Mouse (Mus musculus) lung, embryonic 16.5 days (tissue): ENCODE measurements around the gene Psap. TPM values are rescaled to one million over a fixed set of nuclear protein-coding genes. Genes with fewer than 3 reads are reported as not detected.

Experiments
- ATAC-seq: fragments of 200-750 bp; cut with Nextera tagmentation; 2 replicates; pipeline ENCODE4 v1.8.0; 2017; ENCODE audit warnings: low read depth, mild to moderate bottlenecking, moderate library complexity
- H3K27ac ChIP-seq: fragments of 300-500 bp; sonication (generic); 2 replicates; pipeline ENCODE4 v1.5.1; 2014; ENCODE audit warnings: mild to moderate bottlenecking, control low read depth, low read length
- H3K27me3 ChIP-seq: fragments of 300-500 bp; sonication (generic); 2 replicates; pipeline ENCODE4 v1.6.1; 2014; ENCODE audit warnings: low read depth, low read length, mixed read lengths; ENCODE audit not compliant: control insufficient read depth, insufficient read depth
- H3K36me3 ChIP-seq: fragments of 300-500 bp; sonication (generic); 2 replicates; pipeline ENCODE4 v1.6.1; 2014; ENCODE audit warnings: low read length; ENCODE audit not compliant: control insufficient read depth, insufficient read depth
- H3K4me1 ChIP-seq: fragments of 300-500 bp; sonication (generic); replicated peaks from 2 replicates; pipeline ENCODE4 v1.6.1; 2014; ENCODE audit warnings: low read length, mixed read lengths; ENCODE audit not compliant: control insufficient read depth, insufficient read depth
- H3K4me2 ChIP-seq: fragments of 300-500 bp; sonication (generic); 2 replicates; pipeline ENCODE4 v1.6.1; 2014; ENCODE audit warnings: low read depth, low read length, control low read depth
- H3K4me3 ChIP-seq: fragments of 300-500 bp; sonication (generic); 2 replicates; pipeline ENCODE4 v1.5.1; 2014; ENCODE audit warnings: mild to moderate bottlenecking, low read length, control low read depth
- H3K9ac ChIP-seq: fragments of 300-500 bp; sonication (generic); 2 replicates; pipeline ENCODE4 v1.6.1; 2014; ENCODE audit warnings: low read length, control low read depth
- H3K9me3 ChIP-seq: fragments of 300-500 bp; sonication (generic); 2 replicates; pipeline ENCODE4 v1.6.1; 2016; ENCODE audit warnings: low read length; ENCODE audit not compliant: control insufficient read depth
- WGBS: fragments of 180-500 bp; shearing (Covaris S2); extraction: QIAGEN DNeasy Blood & Tissue Kit; methylation state at CpG from one replicate; pipeline ENCODE4 v1.1.7; 2014; 5-methylcytosine and 5-hydroxymethylcytosine counted together
- polyA plus RNA-seq: library from polyadenylated mRNA; unstranded; fragments of >200 nt; fragmentation: Nextera tagmentation; extraction: Ambion mirVana; gene quantifications from 2 replicates; pipeline ENCODE4 v1.2.1, GENCODE M21; 2015

Gene Psap
- polyA plus RNA-seq, 1 experiment from 2014 or later = 131 TPM

DNA sequence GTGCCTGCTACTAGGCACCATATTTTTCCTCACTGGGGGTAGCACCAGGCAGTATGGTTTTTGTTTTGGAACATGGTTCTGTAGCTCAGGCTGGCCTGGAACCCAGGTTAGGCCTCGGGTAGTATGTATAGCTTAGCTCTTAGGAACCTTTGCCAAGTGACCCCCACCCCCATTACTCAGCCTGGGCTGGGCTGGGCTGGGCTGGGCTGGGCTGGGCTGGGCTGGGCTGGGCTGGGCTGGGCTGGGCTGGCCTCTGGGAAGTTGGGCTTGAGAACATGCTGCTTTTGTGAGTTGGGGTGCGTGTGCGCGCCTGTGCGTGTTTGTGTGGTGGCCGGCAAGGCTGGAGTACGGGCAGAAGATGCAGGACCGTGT lies 13.3 kb downstream of the Psap start:
- Histone ChIP-seq H3K4me3 (no peak overlapping the region), H3K27ac (no peak overlapping the region), H3K36me3 (peaks cover 17% of the 10 kb centered on the region), H3K9ac (no peak overlapping the region), H3K9me3 (no peaks in the 10 kb centered on the region), H3K27me3 (peaks cover 26% of the 10 kb centered on the region), H3K4me2 (no peak overlapping the region), H3K4me1 (peaks cover 25% of the 10 kb centered on the region)
- no peak for ATAC-seq
- 59% methylated on average over 8 of the region's 8 CpGs for whole genome bisulfite sequencing

GRCm38 (mm10) chr10:60292209-60292608 lies 14.8 kb downstream of the Psap start:
- 78% methylated on average over 8 of the region's 8 CpGs for WGBS
- no peak for ATAC-seq
- Histone ChIP-seq H3K4me1 (peaks cover 20% of the 10 kb centered on the region), H3K4me3 (no peak overlapping the region), H3K4me2 (no peak overlapping the region), H3K36me3 (peaks cover 17% of the 10 kb centered on the region), H3K9me3 (no peaks in the 10 kb centered on the region), H3K27ac (no peak overlapping the region), H3K27me3 (peaks cover 21% of the 10 kb centered on the region), H3K9ac (no peak overlapping the region)

DNA sequence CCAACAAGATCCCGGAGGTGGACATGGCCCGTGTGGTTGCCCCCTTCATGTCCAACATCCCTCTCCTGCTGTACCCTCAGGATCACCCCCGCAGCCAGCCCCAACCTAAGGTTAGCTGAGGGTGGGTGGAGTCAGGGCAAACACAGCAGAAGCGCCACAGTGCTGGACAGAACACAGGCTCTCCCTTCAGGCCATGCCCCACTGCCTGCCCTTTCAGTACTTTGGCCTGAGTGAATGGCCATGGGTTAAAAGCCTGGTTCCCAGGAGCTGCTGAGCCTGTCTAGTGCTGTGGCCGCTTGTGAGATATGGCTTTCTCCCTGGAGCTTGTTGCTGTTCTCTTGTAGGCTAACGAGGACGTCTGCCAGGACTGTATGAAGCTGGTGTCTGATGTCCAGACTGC lies 17.2 kb downstream of the Psap start:
- no peaks in the 10 kb centered on the region for H3K9me3 ChIP-seq
- peaks cover 25% of the 10 kb centered on the region for H3K36me3 ChIP-seq
- H3K9ac ChIP-seq = no peak overlapping the region
- WGBS = 75% methylated on average over 7 of the region's 7 CpGs
- H3K27ac ChIP-seq = no peak overlapping the region
- ATAC-seq = no peak
- no peak overlapping the region for H3K4me2 ChIP-seq
- no peak overlapping the region for H3K4me3 ChIP-seq
- H3K4me1 ChIP-seq = peaks cover 10% of the 10 kb centered on the region
- peaks cover 16% of the 10 kb centered on the region for H3K27me3 ChIP-seq

DNA sequence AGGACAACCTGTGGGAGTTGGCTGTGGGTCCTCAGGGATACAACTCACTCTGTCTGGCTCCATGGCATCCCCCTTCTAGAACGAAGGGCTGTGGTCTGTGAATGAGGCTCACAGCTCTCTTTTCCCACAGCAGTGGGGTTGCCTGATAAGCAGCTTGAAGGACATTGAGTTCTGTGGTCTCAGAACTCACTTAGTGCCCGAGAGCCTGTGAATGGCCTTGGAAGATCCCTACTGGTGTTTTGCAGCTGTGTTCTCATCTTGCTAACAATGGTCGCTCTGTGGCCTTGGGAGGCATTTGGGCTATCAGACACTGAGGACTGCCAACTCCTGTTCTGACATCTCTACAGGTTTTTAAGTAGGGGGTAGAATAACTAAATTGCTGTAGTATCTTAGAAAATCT lies 17.9 kb downstream of the Psap start:
- no peaks in the 10 kb centered on the region for H3K9me3 ChIP-seq
- H3K27ac ChIP-seq = no peak overlapping the region; the same call in 1 of the 2 replicates
- no peak for ATAC-seq
- peaks cover 33% of the 10 kb centered on the region for H3K36me3 ChIP-seq
- H3K4me3 ChIP-seq = no peak overlapping the region
- H3K4me1 ChIP-seq = peaks cover 3% of the 10 kb centered on the region
- H3K9ac ChIP-seq = no peak overlapping the region
- peaks cover 16% of the 10 kb centered on the region for H3K27me3 ChIP-seq
- 86% methylated on average over 3 of the region's 3 CpGs for WGBS
- no peak overlapping the region for H3K4me2 ChIP-seq

DNA sequence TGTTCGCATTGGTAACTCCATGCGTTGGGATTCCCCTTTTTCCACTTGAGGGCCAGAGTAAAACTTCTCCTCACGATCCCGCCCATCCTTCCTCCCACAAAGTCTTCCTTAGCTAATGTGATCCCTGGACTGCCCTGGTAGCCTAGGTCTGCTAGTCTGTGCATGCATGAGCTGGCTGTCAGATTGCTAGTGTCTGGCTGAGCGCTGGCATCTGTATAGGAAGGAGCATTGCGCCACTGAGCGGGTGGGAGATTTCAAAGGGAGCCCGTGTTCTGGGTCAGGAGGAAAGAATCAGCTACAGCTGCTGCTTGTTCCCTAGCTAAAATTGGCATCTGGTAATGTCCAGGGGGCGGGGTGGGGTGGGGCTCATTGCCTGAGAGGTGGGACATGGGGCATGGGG lies 18.6 kb downstream of the Psap start:
- Histone ChIP-seq H3K27ac (no peak overlapping the region), H3K9me3 (no peaks in the 10 kb centered on the region), H3K4me2 (no peak overlapping the region), H3K9ac (no peak overlapping the region), H3K4me3 (no peak overlapping the region), H3K4me1 (peaks cover under 1% of the 10 kb centered on the region; the same call in 1 of the 2 replicates), H3K36me3 (peaks cover 38% of the 10 kb centered on the region), H3K27me3 (peaks cover 15% of the 10 kb centered on the region)
- 79% methylated on average over 9 of the region's 9 CpGs for WGBS
- peak; percentile 62 for ATAC-seq

DNA sequence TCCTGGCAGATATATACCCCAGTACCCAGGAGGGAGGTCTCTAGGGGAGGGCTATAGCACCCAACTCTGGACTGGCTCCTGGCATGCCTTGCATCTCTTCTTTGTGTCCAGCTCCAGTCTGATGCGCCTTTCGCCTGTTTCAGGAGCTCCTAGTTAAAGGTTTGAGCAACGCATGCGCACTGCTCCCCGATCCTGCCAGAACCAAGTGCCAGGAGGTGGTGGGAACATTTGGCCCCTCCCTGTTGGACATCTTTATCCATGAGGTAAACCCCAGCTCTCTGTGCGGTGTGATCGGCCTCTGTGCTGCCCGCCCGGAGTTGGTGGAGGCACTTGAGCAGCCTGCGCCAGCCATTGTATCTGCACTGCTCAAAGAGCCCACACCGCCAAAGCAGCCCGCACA lies 22.2 kb downstream of the Psap start:
- Histone ChIP-seq H3K4me3 (no peak overlapping the region), H3K9me3 (no peaks in the 10 kb centered on the region), H3K27me3 (no peaks in the 10 kb centered on the region), H3K9ac (no peak overlapping the region), H3K4me1 (no peaks in the 10 kb centered on the region), H3K36me3 (peaks cover 37% of the 10 kb centered on the region), H3K4me2 (no peak overlapping the region), H3K27ac (no peak overlapping the region)
- 95% methylated on average over 12 of the region's 12 CpGs for WGBS
- no peak for ATAC-seq

DNA sequence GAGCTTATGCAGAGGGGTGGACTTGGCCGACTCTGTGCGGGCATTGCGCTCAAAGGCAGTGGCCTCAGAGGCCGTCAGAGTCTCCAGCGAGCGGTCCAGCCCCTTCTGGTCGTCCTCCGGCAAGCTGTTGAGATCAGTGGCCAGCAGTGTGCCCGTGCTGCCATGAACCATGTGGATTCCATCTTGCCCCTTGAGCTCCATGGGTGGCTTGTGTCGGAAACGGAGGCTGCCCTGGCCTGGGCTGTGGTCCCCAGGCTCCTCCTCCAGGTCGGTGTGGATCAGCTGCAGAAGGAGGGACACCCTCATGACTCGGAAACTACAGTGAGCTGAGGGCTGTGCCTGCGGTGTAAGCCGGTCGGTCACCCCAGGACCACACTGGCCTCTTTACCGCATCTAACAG lies 26.0 kb downstream of the Psap start:
- Histone ChIP-seq H3K36me3 (peaks cover 30% of the 10 kb centered on the region), H3K4me1 (no peaks in the 10 kb centered on the region), H3K27me3 (no peaks in the 10 kb centered on the region), H3K4me3 (no peak overlapping the region), H3K4me2 (no peak overlapping the region), H3K27ac (no peak overlapping the region), H3K9ac (no peak overlapping the region), H3K9me3 (no peaks in the 10 kb centered on the region)
- 79% methylated on average over 17 of the region's 17 CpGs for WGBS
- ATAC-seq = no peak

DNA sequence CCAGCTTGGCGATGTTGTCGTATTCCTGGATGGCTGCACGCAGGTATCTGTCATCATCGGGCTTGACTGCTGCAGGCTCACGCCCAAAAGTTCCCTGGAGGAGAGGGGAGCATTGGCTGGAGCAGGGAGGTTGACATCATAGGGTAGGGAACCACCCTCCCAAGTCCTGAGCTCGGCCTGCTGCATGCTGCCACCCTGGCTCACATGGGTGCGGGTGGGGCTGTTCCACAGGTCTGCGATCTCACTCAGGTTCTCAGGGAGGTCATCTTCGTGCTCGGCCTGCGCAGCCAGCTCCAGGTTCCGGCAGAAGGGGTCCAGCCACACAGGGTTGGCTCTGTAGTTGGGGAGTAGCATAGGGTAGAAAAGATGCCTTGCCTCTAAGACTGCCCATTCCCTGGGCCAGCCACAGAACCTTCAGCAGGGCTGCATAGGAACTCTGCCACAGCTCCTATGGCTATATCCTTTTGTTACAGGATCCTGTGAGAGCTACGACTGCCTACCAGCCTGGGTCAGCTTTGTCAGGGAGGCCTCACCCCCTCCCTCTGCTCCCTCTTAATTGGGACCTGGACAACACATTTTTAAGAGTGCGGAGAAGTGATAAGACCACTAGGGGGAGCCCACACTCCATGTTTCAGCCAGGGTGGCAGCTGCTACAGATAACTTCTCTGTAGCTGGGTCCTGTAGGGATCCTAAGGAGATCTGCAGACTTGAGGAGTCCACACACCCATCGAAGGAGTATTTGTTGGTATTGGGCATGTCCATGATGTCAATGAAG lies 27.6 kb downstream of the Psap start:
- Histone ChIP-seq H3K4me3 (no peak overlapping the region), H3K9me3 (no peaks in the 10 kb centered on the region), H3K4me2 (no peak overlapping the region), H3K9ac (no peak overlapping the region), H3K36me3 (peaks cover 17% of the 10 kb centered on the region), H3K27me3 (no peaks in the 10 kb centered on the region), H3K4me1 (no peaks in the 10 kb centered on the region), H3K27ac (no peak overlapping the region)
- 64% methylated on average over 14 of the region's 15 CpGs for WGBS
- peak; percentile 78 for ATAC-seq

- Histone ChIP-seq H3K27ac (no peak overlapping the region), H3K36me3 (no peaks in the 10 kb centered on the region), H3K4me2 (no peak overlapping the region), H3K9me3 (no peaks in the 10 kb centered on the region), H3K27me3 (no peaks in the 10 kb centered on the region), H3K4me3 (no peak overlapping the region), H3K4me1 (no peaks in the 10 kb centered on the region), H3K9ac (no peak overlapping the region)
- WGBS = 87% methylated on average over 13 of the region's 13 CpGs
- no peak for ATAC-seq
Observed at GRCm38 (mm10) chr10:60310629-60311028, 33.2 kb downstream of the Psap start.
